Mouse (Mus musculus) limb, embryonic 14.5 days (tissue): ENCODE measurements around the gene Exoc2. TPM values are rescaled to one million over a fixed set of nuclear protein-coding genes. Genes with fewer than 3 reads are reported as not detected.

Experiments
- ATAC-seq: fragments of 200-750 bp; cut with Nextera tagmentation; 2 replicates; pipeline ENCODE4 v1.8.0; 2017; ENCODE audit warnings: low read depth, moderate number of reproducible peaks, moderate TSS enrichment; ENCODE audit not compliant: low FRiP score
- DNase-seq: peaks from one replicate; pipeline ENCODE4 v3.0.0-alpha.2; 2015; ENCODE audit warnings: low spot score
- H3K27ac ChIP-seq: fragments of 300-500 bp; sonication (generic); replicated peaks from 2 replicates; pipeline ENCODE4 v1.5.1; 2014; ENCODE audit warnings: low read depth, mild to moderate bottlenecking, low read length, moderate library complexity, mixed read lengths
- H3K27me3 ChIP-seq: fragments of 300-500 bp; sonication (generic); 2 replicates; pipeline ENCODE4 v1.6.1; 2014; ENCODE audit warnings: low read length, mixed read lengths; ENCODE audit not compliant: control insufficient read depth, insufficient read depth
- H3K36me3 ChIP-seq: fragments of 300-500 bp; sonication (generic); 2 replicates; pipeline ENCODE4 v1.6.1; 2014; ENCODE audit warnings: mild to moderate bottlenecking, low read length, moderate library complexity, mixed read lengths; ENCODE audit not compliant: control insufficient read depth, insufficient read depth
- H3K4me1 ChIP-seq: fragments of 300-500 bp; sonication (generic); 2 replicates; pipeline ENCODE4 v1.6.1; 2014; ENCODE audit warnings: antibody characterized with exemption, low read length, mixed read lengths; ENCODE audit not compliant: control insufficient read depth, insufficient read depth
- H3K4me2 ChIP-seq: fragments of 300-500 bp; sonication (generic); replicated peaks from 2 replicates; pipeline ENCODE4 v1.6.1; 2014; ENCODE audit warnings: low read depth, mild to moderate bottlenecking, low read length, moderate library complexity; ENCODE audit not compliant: severe bottlenecking
- H3K4me3 ChIP-seq: fragments of 300-500 bp; sonication (generic); replicated peaks from 2 replicates; pipeline ENCODE4 v1.5.1; 2014; ENCODE audit warnings: low read length
- H3K9ac ChIP-seq: fragments of 300-500 bp; sonication (generic); 2 replicates; pipeline ENCODE4 v1.6.1; 2014; ENCODE audit warnings: mild to moderate bottlenecking, low read depth, low read length, moderate library complexity; ENCODE audit not compliant: severe bottlenecking
- H3K9me3 ChIP-seq: fragments of 300-500 bp; sonication (generic); 2 replicates; pipeline ENCODE4 v1.6.1; 2016; ENCODE audit warnings: low read length; ENCODE audit not compliant: control insufficient read depth
- POLR2A ChIP-seq: fragments of 200-500 bp; IDR thresholded peaks from 2 replicates; pipeline ENCODE4 v1.8.0; 2012; ENCODE audit warnings: inconsistent platforms, mild to moderate bottlenecking, moderate library complexity, borderline replicate concordance; ENCODE audit not compliant: insufficient read depth, insufficient read length; ENCODE audit errors: extremely low read depth
- WGBS: fragments of 180-500 bp; shearing (Covaris S2); extraction: QIAGEN DNeasy Blood & Tissue Kit; methylation state at CpG from one replicate; pipeline ENCODE4 v1.1.7; 2014; 5-methylcytosine and 5-hydroxymethylcytosine counted together
- polyA plus RNA-seq, 2 experiments: library from polyadenylated mRNA; depleted of rRNA in 1 of 2; stranded (reverse) in 1 of 2; unstranded in 1 of 2; fragments of >200 nt; fragmentation: Nextera tagmentation in 1 of 2; extraction: Ambion mirVana in 1 of 2; gene quantifications; 2 replicates each; pipeline versions ENCODE4 v1.2.1 to v1.2.3; 2012 to 2014

Exoc2 gene
- polyA plus RNA-seq, 2 experiments: 20.9 to 32.7 TPM

DNA sequence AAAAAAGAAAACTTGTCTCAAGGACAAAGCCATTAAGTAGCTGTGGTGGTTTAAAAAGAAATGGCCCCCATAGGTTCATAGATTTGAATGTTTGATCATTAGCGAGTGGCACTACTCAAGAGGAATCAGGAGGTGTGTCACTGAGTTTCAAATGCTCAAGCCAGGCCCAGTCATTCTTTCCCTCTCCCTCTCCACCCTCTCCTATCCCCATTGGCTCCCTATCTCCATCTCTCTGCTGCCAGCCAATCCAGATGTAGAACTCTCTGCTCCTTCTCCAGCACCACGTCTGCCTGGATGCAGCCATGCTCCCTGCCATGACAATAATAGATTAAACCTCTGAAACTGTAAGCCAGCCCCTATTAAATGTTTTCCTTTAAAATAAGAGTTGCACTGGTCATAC, 12.0 kb downstream of the Exoc2 start:
- H3K27me3 ChIP-seq: no peaks in the 10 kb centered on the region
- H3K36me3 ChIP-seq: peaks cover 4% of the 10 kb centered on the region; the same call in 1 of the 2 replicates
- H3K4me1 ChIP-seq: peaks cover 9% of the 10 kb centered on the region
- TF ChIP-seq POLR2A: no peak
- DNase-seq (no peak), ATAC-seq (no peak)
- WGBS: 60% methylated on average over 2 of the region's 2 CpGs
- no peak overlapping the region for H3K9ac ChIP-seq
- no peaks in the 10 kb centered on the region for H3K9me3 ChIP-seq
- H3K4me2 ChIP-seq: no peak overlapping the region
- H3K4me3 ChIP-seq: no peak overlapping the region
- no peak overlapping the region for H3K27ac ChIP-seq

DNA sequence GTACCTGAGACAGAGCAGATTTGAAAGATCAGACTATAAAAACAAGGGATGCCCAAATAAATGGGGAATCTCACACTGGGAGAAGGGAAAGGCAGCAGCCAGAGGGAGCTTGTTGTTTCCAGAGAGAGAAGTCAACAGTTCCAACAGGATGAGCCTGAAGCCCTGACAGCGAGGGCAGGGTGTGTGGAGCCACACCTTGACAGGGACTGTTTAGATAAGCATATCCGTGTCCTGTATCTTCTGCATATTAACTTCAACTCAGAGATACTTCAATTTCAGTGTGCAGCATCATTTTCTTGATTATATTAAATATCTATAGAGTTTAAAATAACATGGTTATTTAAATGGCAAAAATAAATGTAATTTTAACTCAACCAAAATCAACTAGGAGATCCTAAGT, 13.2 kb downstream of the Exoc2 start:
- Histone ChIP-seq H3K27me3 (no peaks in the 10 kb centered on the region), H3K9ac (no peak overlapping the region), H3K4me3 (no peak overlapping the region), H3K4me2 (no peak overlapping the region), H3K27ac (no peak overlapping the region), H3K9me3 (no peaks in the 10 kb centered on the region), H3K4me1 (no peaks in the 10 kb centered on the region; the same call in 1 of the 2 replicates), H3K36me3 (peaks cover 4% of the 10 kb centered on the region; the same call in 1 of the 2 replicates)
- no peak for TF ChIP-seq POLR2A
- ATAC-seq: no peak
- no peak for DNase-seq
- 76% methylated on average over 2 of the region's 2 CpGs for WGBS

DNA sequence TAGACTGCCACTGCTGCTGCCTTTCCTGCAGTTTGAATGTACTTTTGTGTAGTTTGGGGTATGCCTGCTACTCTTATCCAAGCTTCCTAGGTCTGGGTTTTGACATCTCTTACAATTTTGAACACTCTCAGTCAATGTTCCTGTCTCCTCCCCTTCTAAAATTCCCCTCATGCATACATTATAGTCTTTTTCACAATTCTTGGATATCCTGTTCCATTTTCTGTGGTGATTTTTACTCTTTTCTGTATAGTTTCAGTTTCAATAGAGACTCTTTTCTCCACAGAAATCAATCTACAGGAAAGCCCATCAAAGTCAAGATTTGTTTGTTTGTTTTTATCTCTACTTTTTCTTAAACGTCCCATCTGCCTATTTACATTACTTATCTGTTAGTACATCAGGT, 20.3 kb downstream of the Exoc2 start:
- WGBS: 68% methylated on average over 1 of the region's 1 CpGs
- DNase-seq (no peak), ATAC-seq (no peak)
- Histone ChIP-seq H3K27ac (no peak overlapping the region), H3K9ac (no peak overlapping the region), H3K9me3 (no peaks in the 10 kb centered on the region), H3K4me2 (no peak overlapping the region), H3K36me3 (no peaks in the 10 kb centered on the region), H3K4me1 (no peaks in the 10 kb centered on the region), H3K27me3 (no peaks in the 10 kb centered on the region), H3K4me3 (no peak overlapping the region)
- TF ChIP-seq POLR2A: no peak

DNA sequence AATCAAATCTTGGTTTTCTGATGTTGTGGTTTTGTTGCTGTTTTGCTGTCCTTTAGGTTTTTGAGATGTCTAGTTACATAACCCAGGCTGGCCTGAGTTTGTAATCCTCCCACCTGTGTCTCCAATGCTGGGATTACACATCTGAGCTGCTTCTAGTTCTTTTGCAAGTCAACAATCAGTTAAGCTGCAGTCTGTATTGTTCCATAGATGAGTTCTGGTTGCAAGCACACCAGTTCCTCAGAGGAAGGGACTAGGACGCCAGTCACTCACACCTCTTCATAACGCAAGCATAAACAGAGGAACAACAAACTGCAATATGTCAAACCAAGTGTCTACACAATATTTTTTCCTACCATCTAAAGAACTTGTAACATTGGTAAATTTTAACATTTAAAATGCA, 21.8 kb downstream of the Exoc2 start:
- DNase-seq (no peak), ATAC-seq (no peak)
- Histone ChIP-seq H3K4me3 (no peak overlapping the region), H3K27ac (no peak overlapping the region), H3K9me3 (no peaks in the 10 kb centered on the region), H3K9ac (no peak overlapping the region), H3K27me3 (no peaks in the 10 kb centered on the region), H3K36me3 (no peaks in the 10 kb centered on the region), H3K4me2 (no peak overlapping the region), H3K4me1 (no peaks in the 10 kb centered on the region)
- 93% methylated on average over 2 of the region's 2 CpGs for WGBS
- TF ChIP-seq POLR2A: no peak

DNA sequence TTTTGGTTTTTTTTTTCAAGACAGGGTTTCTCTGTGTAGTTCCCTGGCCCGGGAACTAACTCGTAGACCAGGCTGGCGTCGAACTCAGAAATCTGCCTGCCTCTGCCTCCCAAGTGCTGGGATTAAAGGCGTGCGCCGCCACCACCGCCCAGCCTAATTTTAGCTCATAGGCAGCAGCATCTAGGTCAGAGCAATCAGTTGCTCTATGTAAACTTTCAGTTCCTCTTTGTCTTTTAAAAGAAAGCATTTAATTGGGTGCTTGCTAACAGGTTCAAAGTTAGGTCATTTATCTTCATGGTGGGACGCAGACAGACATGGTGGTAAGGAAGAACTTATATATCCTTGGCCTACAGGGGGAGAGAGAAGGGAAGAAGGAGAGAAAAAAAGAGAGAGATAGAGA, 24.7 kb downstream of the Exoc2 start:
- Histone ChIP-seq H3K9ac (no peak overlapping the region), H3K4me3 (no peak overlapping the region), H3K4me1 (no peaks in the 10 kb centered on the region), H3K4me2 (no peak overlapping the region), H3K27ac (no peak overlapping the region), H3K9me3 (no peaks in the 10 kb centered on the region), H3K36me3 (no peaks in the 10 kb centered on the region), H3K27me3 (no peaks in the 10 kb centered on the region)
- no peak for ATAC-seq
- no peak for TF ChIP-seq POLR2A
- WGBS: 96% methylated on average over 9 of the region's 9 CpGs
- no peak for DNase-seq

DNA sequence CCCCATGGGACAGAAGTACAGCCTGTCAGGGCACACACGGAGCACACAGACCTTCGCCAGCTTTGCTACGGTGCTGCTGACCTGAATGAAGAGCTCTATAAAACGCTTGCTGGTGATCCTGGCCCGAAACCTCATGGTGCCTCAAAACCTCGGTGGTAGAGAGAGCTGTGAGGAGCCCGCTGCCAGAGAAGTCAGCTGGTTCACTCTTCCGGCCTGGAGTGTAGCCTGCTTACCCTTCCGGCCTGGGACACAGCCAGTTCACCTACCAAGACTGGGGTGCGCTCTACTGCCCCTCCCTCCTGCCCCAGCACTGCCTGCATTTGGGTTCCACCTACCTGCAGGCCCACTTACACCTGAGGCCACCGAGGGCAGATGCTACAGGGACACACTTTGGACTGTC, 26.4 kb downstream of the Exoc2 start, which contains the start of gene Hus1b:
Gene Hus1b, minus strand, starts transcription at position 220 of the 400 bp plus-strand sequence.
- 84% methylated on average over 11 of the region's 11 CpGs for WGBS
- no peaks in the 10 kb centered on the region for H3K9me3 ChIP-seq
- TF ChIP-seq POLR2A: no peak
- H3K27me3 ChIP-seq: no peaks in the 10 kb centered on the region
- H3K4me2 ChIP-seq: no peak within 1 kb of the TSS
- no peak for DNase-seq
- ATAC-seq: no peak
- H3K36me3 ChIP-seq: no peaks in the 10 kb centered on the region
- no peak within 1 kb of the TSS for H3K27ac ChIP-seq
- H3K9ac ChIP-seq: no peak within 1 kb of the TSS
- no peak within 1 kb of the TSS for H3K4me3 ChIP-seq
- H3K4me1 ChIP-seq: no peaks in the 10 kb centered on the region
